ENCODE assay signal across 19 mouse cellular contexts in genomic region chr11:100577852-100578599, GRCm38 (mm10). TPM values are rescaled to one million over a fixed set of nuclear protein-coding genes. Genes with fewer than 3 reads are reported as not detected.
DNase-seq lines count a peak whose midpoint lies in the region; ATAC-seq and TF ChIP-seq lines count a peak whose summit lies in the region.
"Had no signal": no experiment of that assay in that cellular context is flagged by ENCODE, and none has a peak within 500 bp of the region (broad histone marks: within the 10 kb centered on the region; RNA-seq: fewer than 3 reads in every experiment).

No protein-coding gene starts in this region.

- WGBS in cerebellum, adult 2 months: 56% methylated on average over 8 of the region's 8 CpGs
- 81% methylated on average over 8 of the region's 8 CpGs for WGBS in hindbrain, embryonic 15.5 days
- WGBS in hindbrain, embryonic 14.5 days: 72% methylated on average over 8 of the region's 8 CpGs
- WGBS in midbrain, embryonic 13.5 days: 84% methylated on average over 8 of the region's 8 CpGs
- 84% methylated on average over 8 of the region's 8 CpGs for WGBS in midbrain, embryonic 10.5 days

- H3K27ac ChIP-seq in cerebellum, adult 2 months (ENCODE audit: insufficient read depth, low read length): peak overlapping the region; percentile 2; the same call in 1 of the 2 replicates
- 0 out of 2 replicates have a peak overlapping the region, but pooled peaks have one; percentile 42 for H3K27ac ChIP-seq in hindbrain, embryonic 15.5 days (replicated peaks)
- no peak overlapping the region for H3K27ac ChIP-seq in hindbrain, embryonic 14.5 days
- peak overlapping the region; percentile 30; the same call in 1 of the 2 replicates for H3K27ac ChIP-seq in midbrain, embryonic 13.5 days
- no peak overlapping the region for H3K27ac ChIP-seq in midbrain, embryonic 10.5 days (replicated peaks)
- H3K27ac ChIP-seq: heart, adult 2 months; intestine, embryonic 15.5 days; limb, embryonic 12.5 days; liver, embryonic 14.5 days had no signal

- H3K79me2 ChIP-seq in myocyte (ENCODE audit: control insufficient read depth, insufficient read depth): no peaks in the 10 kb centered on the region

- TF ChIP-seq CTCF in cerebellum, adult 2 months (IDR thresholded peaks at IDR 0.05; ENCODE audit: borderline replicate concordance, insufficient read depth, low read depth, low read length): no peak

- peaks cover 4% of the 10 kb centered on the region; the same call in 1 of the 2 replicates for H3K4me1 ChIP-seq in cerebellum, adult 2 months (ENCODE audit: control insufficient read depth, insufficient read depth, low read length)
- peaks cover 34% of the 10 kb centered on the region for H3K4me1 ChIP-seq in hindbrain, embryonic 15.5 days (replicated peaks)
- no peaks in the 10 kb centered on the region for H3K4me1 ChIP-seq in hindbrain, embryonic 14.5 days (replicated peaks; ENCODE audit: control insufficient read depth, insufficient read depth, low read length)
- peaks cover 19% of the 10 kb centered on the region for H3K4me1 ChIP-seq in midbrain, embryonic 13.5 days (replicated peaks)
- peaks cover 20% of the 10 kb centered on the region for H3K4me1 ChIP-seq in midbrain, embryonic 10.5 days

- H3K4me3 ChIP-seq in cerebellum, adult 2 months (replicated peaks; ENCODE audit: insufficient read depth, low read depth, low read length): peak overlapping the region; percentile 29
- no peak overlapping the region for H3K4me3 ChIP-seq in hindbrain, embryonic 15.5 days
- no peak overlapping the region for H3K4me3 ChIP-seq in hindbrain, embryonic 14.5 days (replicated peaks; ENCODE audit: low read length)
- no peak overlapping the region for H3K4me3 ChIP-seq in midbrain, embryonic 13.5 days (replicated peaks)
- H3K4me3 ChIP-seq in midbrain, embryonic 10.5 days: no peak overlapping the region
- no peak overlapping the region for H3K4me3 ChIP-seq in myocyte
- H3K4me3 ChIP-seq: heart, adult 2 months; intestine, embryonic 15.5 days; limb, embryonic 12.5 days had no signal

- no peak for ATAC-seq in hindbrain, embryonic 15.5 days (ENCODE audit: low FRiP score, low read depth)
- no peak for ATAC-seq in hindbrain, embryonic 14.5 days (ENCODE audit: low FRiP score)
- no peak for ATAC-seq in midbrain, embryonic 13.5 days
- ATAC-seq: intestine, embryonic 15.5 days; lung, postnatal 0 days had no signal

- H3K27me3 ChIP-seq in cerebellum, adult 2 months (ENCODE audit: control insufficient read depth, insufficient read depth, low read length): no peaks in the 10 kb centered on the region
- no peaks in the 10 kb centered on the region for H3K27me3 ChIP-seq in hindbrain, embryonic 15.5 days
- no peaks in the 10 kb centered on the region for H3K27me3 ChIP-seq in hindbrain, embryonic 14.5 days (ENCODE audit: control insufficient read depth, insufficient read depth, low read length)
- no peaks in the 10 kb centered on the region for H3K27me3 ChIP-seq in midbrain, embryonic 13.5 days
- peaks cover 11% of the 10 kb centered on the region for H3K27me3 ChIP-seq in midbrain, embryonic 10.5 days (ENCODE audit: low read depth, poor library complexity, severe bottlenecking)
- no peaks in the 10 kb centered on the region for H3K27me3 ChIP-seq in myocyte (ENCODE audit: control insufficient read depth, insufficient read depth, insufficient read length)
- H3K27me3 ChIP-seq: intestine, embryonic 15.5 days had no signal

- no peak for TF ChIP-seq POLR2A in cerebellum, adult 2 months (IDR thresholded peaks at IDR 0.05; ENCODE audit: borderline replicate concordance, insufficient read depth, low read length)
- no peak for TF ChIP-seq POLR2A in myocyte (IDR thresholded peaks at IDR 0.05; ENCODE audit: insufficient read length, low read depth)

- H3K9ac ChIP-seq in hindbrain, embryonic 15.5 days: no peak overlapping the region
- no peak overlapping the region for H3K9ac ChIP-seq in hindbrain, embryonic 14.5 days
- no peak overlapping the region for H3K9ac ChIP-seq in midbrain, embryonic 13.5 days (replicated peaks)
- H3K9ac ChIP-seq: intestine, embryonic 15.5 days; limb, embryonic 12.5 days; liver, embryonic 14.5 days had no signal

- 0 out of 2 replicates have a peak overlapping the region, but pooled peaks have one; percentile 12 for H3K4me2 ChIP-seq in hindbrain, embryonic 15.5 days
- no peak overlapping the region for H3K4me2 ChIP-seq in hindbrain, embryonic 14.5 days (replicated peaks)
- no peak overlapping the region for H3K4me2 ChIP-seq in midbrain, embryonic 13.5 days (replicated peaks)
- no peak overlapping the region for H3K4me2 ChIP-seq in myocyte (ENCODE audit: low read depth)
- H3K4me2 ChIP-seq: intestine, embryonic 15.5 days; limb, embryonic 12.5 days had no signal

- H3ac ChIP-seq in myocyte (ENCODE audit: control insufficient read depth, insufficient read length): no peak overlapping the region

- peaks cover 20% of the 10 kb centered on the region for H3K36me3 ChIP-seq in hindbrain, embryonic 15.5 days
- peaks cover 41% of the 10 kb centered on the region for H3K36me3 ChIP-seq in hindbrain, embryonic 14.5 days (replicated peaks; ENCODE audit: control insufficient read depth, insufficient read depth)
- H3K36me3 ChIP-seq in midbrain, embryonic 13.5 days: peaks cover 49% of the 10 kb centered on the region
- peaks cover 64% of the 10 kb centered on the region for H3K36me3 ChIP-seq in midbrain, embryonic 10.5 days
- peaks cover 9% of the 10 kb centered on the region for H3K36me3 ChIP-seq in myocyte (ENCODE audit: control insufficient read depth, insufficient read depth)

- H3K9me3 ChIP-seq in hindbrain, embryonic 15.5 days: no peaks in the 10 kb centered on the region
- no peaks in the 10 kb centered on the region for H3K9me3 ChIP-seq in hindbrain, embryonic 14.5 days (ENCODE audit: control insufficient read depth, low read length)
- no peaks in the 10 kb centered on the region for H3K9me3 ChIP-seq in midbrain, embryonic 13.5 days
- no peaks in the 10 kb centered on the region for H3K9me3 ChIP-seq in midbrain, embryonic 10.5 days (replicated peaks)
- H3K9me3 ChIP-seq: intestine, embryonic 15.5 days; limb, embryonic 12.5 days had no signal

- DNase-seq in cerebellum, adult 2 months: peak in 1 of 2 experiments; percentile 39
- DNase-seq in cerebellum, postnatal 36 days: no peak
- no peak for DNase-seq in hindbrain, embryonic 14.5 days (ENCODE audit: low spot score)
- no peak for DNase-seq in midbrain, embryonic 10.5 days (ENCODE audit: low spot score)
- DNase-seq in right cerebral cortex, postnatal 36 days (ENCODE audit: low spot score in 2 of 2): no peak
- DNase-seq: adrenal gland, adult 8-10 months; cerebellum, adult 11 months; cerebellum, postnatal 25 days; heart, adult 2 months; kidney, postnatal 10 days; right cerebral cortex, adult 18-20 months; thymus, postnatal 14 days had no signal

TF ChIP-seq in myocyte, 11 proteins besides CTCF, POLR2A, EP300 and RAD21:
- TF ChIP-seq POLR2AphosphoS2 (IDR thresholded peaks at IDR 0.05; ENCODE audit: insufficient read length, low read depth) (peak; percentile 52), E2F4 (IDR thresholded peaks at IDR 0.05; ENCODE audit: insufficient read depth) (no peak)

RNA-seq across cellular contexts. Expression of gene Cnp, which starts 3.3 kb away (rescaled TPM):
- 547 and 616 TPM in 2 replicates for polyA plus RNA-seq in cerebellum, adult 2 months (2012; rRNA removed)
- 60.1 and 61.3 TPM in 2 replicates for polyA plus RNA-seq in hindbrain, embryonic 15.5 days (2015; fragmentation: Nextera tagmentation; extraction: Ambion mirVana)
- polyA plus RNA-seq in hindbrain, embryonic 14.5 days (2014; fragmentation: Nextera tagmentation; extraction: Ambion mirVana): 47.2 and 53.3 TPM in 2 replicates
- polyA plus RNA-seq in midbrain, embryonic 13.5 days (2015; fragmentation: Nextera tagmentation; extraction: Ambion mirVana): 21.5 and 23.6 TPM in 2 replicates
- polyA plus RNA-seq in midbrain, embryonic 10.5 days (2016; fragmentation: Nextera tagmentation; extraction: Ambion mirVana): 17.7 and 22.6 TPM in 2 replicates
- polyA plus RNA-seq in myocyte (2012; fragmentation: generic; extraction: Trizol): 18.5 TPM

RNA-seq across cellular contexts. Expression of gene Ttc25, which starts 32.6 kb away (rescaled TPM):
- 0.86 and 0.92 TPM in 2 replicates for polyA plus RNA-seq in cerebellum, adult 2 months (2012; rRNA removed)
- 2.6 and 2.7 TPM in 2 replicates for polyA plus RNA-seq in hindbrain, embryonic 15.5 days (2015; fragmentation: Nextera tagmentation; extraction: Ambion mirVana)
- polyA plus RNA-seq in hindbrain, embryonic 14.5 days (2014; fragmentation: Nextera tagmentation; extraction: Ambion mirVana): 2.0 and 2.7 TPM in 2 replicates
- polyA plus RNA-seq in midbrain, embryonic 13.5 days (2015; fragmentation: Nextera tagmentation; extraction: Ambion mirVana): 2.8 and 3.0 TPM in 2 replicates
- polyA plus RNA-seq in midbrain, embryonic 10.5 days (2016; fragmentation: Nextera tagmentation; extraction: Ambion mirVana): 1.9 and 2.3 TPM in 2 replicates
- 0.71 TPM for polyA plus RNA-seq in myocyte (2012; fragmentation: generic; extraction: Trizol)

RNA-seq across cellular contexts. Expression of gene Nkiras2, which starts 41.0 kb away (rescaled TPM):
- 27.5 and 27.6 TPM in 2 replicates for polyA plus RNA-seq in cerebellum, adult 2 months (2012; rRNA removed)
- 96.2 and 104 TPM in 2 replicates for polyA plus RNA-seq in hindbrain, embryonic 15.5 days (2015; fragmentation: Nextera tagmentation; extraction: Ambion mirVana)
- polyA plus RNA-seq in hindbrain, embryonic 14.5 days (2014; fragmentation: Nextera tagmentation; extraction: Ambion mirVana): 103 TPM in 2 replicates
- 118 and 122 TPM in 2 replicates for polyA plus RNA-seq in midbrain, embryonic 13.5 days (2015; fragmentation: Nextera tagmentation; extraction: Ambion mirVana)
- 101 and 112 TPM in 2 replicates for polyA plus RNA-seq in midbrain, embryonic 10.5 days (2016; fragmentation: Nextera tagmentation; extraction: Ambion mirVana)
- 130 TPM for polyA plus RNA-seq in myocyte (2012; fragmentation: generic; extraction: Trizol)

RNA-seq across cellular contexts. Expression of gene Dnajc7, which starts 41.9 kb away (rescaled TPM):
- 157 and 177 TPM in 2 replicates for polyA plus RNA-seq in cerebellum, adult 2 months (2012; rRNA removed)
- 278 and 296 TPM in 2 replicates for polyA plus RNA-seq in hindbrain, embryonic 15.5 days (2015; fragmentation: Nextera tagmentation; extraction: Ambion mirVana)
- polyA plus RNA-seq in hindbrain, embryonic 14.5 days (2014; fragmentation: Nextera tagmentation; extraction: Ambion mirVana): 91.0 and 91.6 TPM in 2 replicates
- polyA plus RNA-seq in midbrain, embryonic 13.5 days (2015; fragmentation: Nextera tagmentation; extraction: Ambion mirVana): 311 and 312 TPM in 2 replicates
- 268 and 304 TPM in 2 replicates for polyA plus RNA-seq in midbrain, embryonic 10.5 days (2016; fragmentation: Nextera tagmentation; extraction: Ambion mirVana)
- polyA plus RNA-seq in myocyte (2012; fragmentation: generic; extraction: Trizol): 113 TPM

RNA-seq across cellular contexts. Expression of gene Acly, which starts 50.2 kb away (rescaled TPM):
- polyA plus RNA-seq in cerebellum, adult 2 months (2012; rRNA removed): 155 and 156 TPM in 2 replicates
- polyA plus RNA-seq in hindbrain, embryonic 15.5 days (2015; fragmentation: Nextera tagmentation; extraction: Ambion mirVana): 228 and 230 TPM in 2 replicates
- polyA plus RNA-seq in hindbrain, embryonic 14.5 days (2014; fragmentation: Nextera tagmentation; extraction: Ambion mirVana): 224 and 244 TPM in 2 replicates
- polyA plus RNA-seq in midbrain, embryonic 13.5 days (2015; fragmentation: Nextera tagmentation; extraction: Ambion mirVana): 272 and 273 TPM in 2 replicates
- polyA plus RNA-seq in midbrain, embryonic 10.5 days (2016; fragmentation: Nextera tagmentation; extraction: Ambion mirVana): 312 and 380 TPM in 2 replicates
- polyA plus RNA-seq in myocyte (2012; fragmentation: generic; extraction: Trizol): 95.5 TPM

Comparison
In these comparisons a context has a peak if more than half of its experiments do, and no peak if none do; other contexts are left out.
1. H3K27ac ChIP-seq: peak in cerebellum, adult 2 months (single experiment), hindbrain, embryonic 15.5 days (single experiment) and midbrain, embryonic 13.5 days (single experiment); none in hindbrain, embryonic 14.5 days (single experiment) and midbrain, embryonic 10.5 days (single experiment).